Mouse (Mus musculus) hindbrain, embryonic 16.5 days (tissue): Measurements from ENCODE around the gene Me3. TPM values are rescaled to one million over a fixed set of nuclear protein-coding genes. Genes with fewer than 3 reads are reported as not detected.

Experiments used
- ATAC-seq: fragments of 200-750 bp; cut with Nextera tagmentation; 2 replicates; pipeline ENCODE4 v1.8.0; 2017; ENCODE audit warnings: moderate TSS enrichment, moderate library complexity
- H3K27ac ChIP-seq: fragments of 300-500 bp; sonication (generic); 2 replicates; pipeline ENCODE4 v1.5.1; 2014; ENCODE audit warnings: low read depth, mild to moderate bottlenecking, control low read depth, low read length, moderate library complexity
- H3K27me3 ChIP-seq: fragments of 300-500 bp; sonication (generic); replicated peaks from 2 replicates; pipeline ENCODE4 v1.6.1; 2014; ENCODE audit warnings: low read length; ENCODE audit not compliant: control insufficient read depth, insufficient read depth
- H3K36me3 ChIP-seq: fragments of 300-500 bp; sonication (generic); 2 replicates; pipeline ENCODE4 v1.6.1; 2014; ENCODE audit warnings: mild to moderate bottlenecking, low read length, moderate library complexity, mixed read lengths; ENCODE audit not compliant: control insufficient read depth, insufficient read depth
- H3K4me1 ChIP-seq: fragments of 300-500 bp; sonication (generic); 2 replicates; pipeline ENCODE4 v1.6.1; 2014; ENCODE audit warnings: low read depth, low read length; ENCODE audit not compliant: control insufficient read depth, insufficient read depth
- H3K4me2 ChIP-seq: fragments of 300-500 bp; sonication (generic); 2 replicates; pipeline ENCODE4 v1.6.1; 2014; ENCODE audit warnings: mild to moderate bottlenecking, low read length, control low read depth, moderate library complexity
- H3K4me3 ChIP-seq: fragments of 300-500 bp; sonication (generic); 2 replicates; pipeline ENCODE4 v1.5.1; 2014; ENCODE audit warnings: mild to moderate bottlenecking, low read length, control low read depth, moderate library complexity
- H3K9ac ChIP-seq: fragments of 300-500 bp; sonication (generic); 2 replicates; pipeline ENCODE4 v1.6.1; 2014; ENCODE audit warnings: low read depth, mild to moderate bottlenecking, control low read depth, low read length, moderate library complexity
- H3K9me3 ChIP-seq: fragments of 300-500 bp; sonication (generic); 2 replicates; pipeline ENCODE4 v1.6.1; 2014; ENCODE audit warnings: mild to moderate bottlenecking, low read length, moderate library complexity; ENCODE audit not compliant: control insufficient read depth
- WGBS: fragments of 180-500 bp; shearing (Covaris S2); extraction: QIAGEN DNeasy Blood & Tissue Kit; methylation state at CpG from one replicate; pipeline ENCODE4 v1.1.7; 2014; 5-methylcytosine and 5-hydroxymethylcytosine counted together
- polyA plus RNA-seq: library from polyadenylated mRNA; unstranded; fragments of >200 nt; fragmentation: Nextera tagmentation; extraction: Ambion mirVana; gene quantifications from 2 replicates; pipeline ENCODE4 v1.2.1, GENCODE M21; 2015

The Me3 gene
- polyA plus RNA-seq, 1 experiment from 2014 or later, result 23.1 TPM

DNA sequence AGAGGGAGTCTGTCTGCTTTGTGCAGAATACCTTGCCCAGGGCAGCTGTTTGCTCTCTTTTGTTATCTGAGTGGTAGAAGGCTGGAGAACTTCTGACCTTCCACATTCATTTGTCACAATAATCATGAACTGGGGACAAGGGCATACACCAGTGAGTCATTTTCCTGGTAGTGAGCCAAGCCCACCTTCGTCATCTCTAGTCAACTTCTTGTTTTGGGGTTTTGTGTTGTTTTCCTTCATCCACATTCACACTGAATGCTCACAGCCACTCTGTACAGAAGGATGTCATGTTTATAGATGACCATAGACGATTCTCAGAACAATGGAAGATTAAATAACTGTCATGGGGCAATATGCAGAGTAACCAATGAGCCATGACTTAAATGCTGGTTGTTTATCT is 78.6 kb downstream of the Me3 start:
- 49% methylated on average over 2 of the region's 2 CpGs for WGBS
- H3K27ac ChIP-seq, result no peak overlapping the region
- no peak overlapping the region for H3K9ac ChIP-seq
- H3K27me3 ChIP-seq, result no peaks in the 10 kb centered on the region
- no peaks in the 10 kb centered on the region for H3K36me3 ChIP-seq
- H3K4me3 ChIP-seq, result no peak overlapping the region
- no peaks in the 10 kb centered on the region for H3K4me1 ChIP-seq
- H3K4me2 ChIP-seq, result no peak overlapping the region
- no peaks in the 10 kb centered on the region for H3K9me3 ChIP-seq
- ATAC-seq, result no peak

DNA sequence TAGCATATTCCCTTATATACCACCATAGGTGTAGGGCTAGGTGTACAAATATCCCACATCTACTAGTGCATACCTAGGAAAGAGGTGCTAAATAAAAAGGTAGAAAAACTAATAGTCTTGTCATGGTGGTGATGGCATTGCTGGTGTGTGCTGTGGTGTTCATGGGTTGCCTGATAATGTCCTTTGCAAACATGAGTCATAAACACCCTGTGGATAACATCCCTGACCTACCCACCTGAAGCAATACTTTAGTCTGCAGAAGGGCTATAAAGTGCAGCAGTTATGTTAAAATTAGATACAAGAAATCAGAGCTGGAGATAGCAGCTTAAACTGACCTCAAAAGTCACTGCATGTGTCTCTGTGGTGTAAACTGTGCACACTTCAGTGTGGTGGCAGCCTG is 80.9 kb downstream of the Me3 start:
- Histone ChIP-seq H3K27ac (no peak overlapping the region), H3K4me1 (no peaks in the 10 kb centered on the region), H3K27me3 (no peaks in the 10 kb centered on the region), H3K4me2 (no peak overlapping the region), H3K9me3 (no peaks in the 10 kb centered on the region), H3K4me3 (no peak overlapping the region), H3K36me3 (no peaks in the 10 kb centered on the region), H3K9ac (no peak overlapping the region)
- ATAC-seq, result no peak

DNA sequence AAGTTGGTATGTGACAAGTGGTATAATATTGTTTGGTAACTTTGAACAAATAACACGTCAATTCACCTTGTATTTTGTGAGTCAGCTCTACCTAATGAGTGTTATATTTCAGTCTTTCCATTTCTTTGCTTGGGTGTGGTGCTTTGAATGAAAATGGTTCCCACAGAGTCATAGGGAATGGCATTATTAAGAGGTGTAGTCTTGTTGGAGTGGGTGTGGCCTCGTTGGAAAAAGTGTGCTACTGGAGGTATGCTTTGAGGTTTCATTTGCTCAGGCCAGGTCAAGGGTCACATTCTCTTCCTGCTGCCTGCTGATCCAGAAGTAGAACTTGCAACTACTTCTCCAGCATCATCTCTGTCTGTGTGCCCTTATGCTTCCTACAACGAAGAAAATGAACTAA is 84.0 kb downstream of the Me3 start:
- Histone ChIP-seq H3K27ac (no peak overlapping the region), H3K9ac (no peak overlapping the region), H3K27me3 (no peaks in the 10 kb centered on the region), H3K36me3 (no peaks in the 10 kb centered on the region), H3K4me3 (no peak overlapping the region), H3K4me2 (no peak overlapping the region), H3K4me1 (no peaks in the 10 kb centered on the region), H3K9me3 (no peaks in the 10 kb centered on the region)
- ATAC-seq, result no peak
- 84% methylated on average over 3 of the region's 3 CpGs for WGBS

DNA sequence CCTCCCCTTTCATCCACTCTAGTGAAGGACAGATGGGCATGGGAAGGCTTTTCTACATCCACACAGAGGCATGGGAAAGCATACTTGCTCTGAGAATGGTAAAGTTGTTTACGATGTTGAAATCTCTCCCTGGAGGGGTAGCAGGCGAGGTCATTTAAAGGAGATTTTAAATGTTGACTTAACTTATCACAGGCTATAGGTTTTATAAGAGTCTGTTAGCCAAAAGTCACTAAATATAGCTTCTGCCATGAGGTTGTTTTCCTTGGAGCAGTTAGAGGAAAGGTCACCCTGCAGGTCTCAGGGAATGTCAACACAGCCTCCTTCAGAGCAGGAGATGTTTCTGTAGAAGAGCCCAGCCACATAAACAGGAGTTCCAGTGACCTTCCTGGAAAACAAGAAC is 85.3 kb downstream of the Me3 start:
- 82% methylated on average over 2 of the region's 2 CpGs for WGBS
- no peak overlapping the region for H3K4me2 ChIP-seq
- no peaks in the 10 kb centered on the region for H3K4me1 ChIP-seq
- H3K27ac ChIP-seq, result no peak overlapping the region
- H3K36me3 ChIP-seq, result no peaks in the 10 kb centered on the region
- no peaks in the 10 kb centered on the region for H3K9me3 ChIP-seq
- no peak overlapping the region for H3K4me3 ChIP-seq
- H3K9ac ChIP-seq, result no peak overlapping the region
- H3K27me3 ChIP-seq, result no peaks in the 10 kb centered on the region
- ATAC-seq, result no peak

DNA sequence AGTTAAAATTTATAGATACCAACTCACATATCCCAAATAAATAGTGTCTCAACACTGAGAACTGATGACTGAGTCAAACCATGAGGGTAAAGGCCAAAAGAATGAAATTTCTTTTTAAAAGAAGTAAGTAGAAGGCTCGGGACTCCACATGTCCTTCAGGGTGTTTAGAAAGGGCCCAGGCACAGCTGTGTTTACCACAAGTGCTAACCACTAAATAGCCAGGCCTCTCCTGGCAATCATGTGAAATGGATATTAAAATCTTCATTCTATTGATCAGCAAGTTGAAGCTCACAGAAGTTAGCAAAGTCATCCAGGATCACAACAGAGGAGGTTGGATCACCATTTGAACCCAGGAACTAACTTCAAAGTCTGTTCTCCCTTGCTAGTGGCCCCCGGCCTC is 86.1 kb downstream of the Me3 start:
- Histone ChIP-seq H3K9ac (no peak overlapping the region), H3K9me3 (no peaks in the 10 kb centered on the region), H3K4me1 (no peaks in the 10 kb centered on the region), H3K27me3 (no peaks in the 10 kb centered on the region), H3K4me2 (no peak overlapping the region), H3K27ac (no peak overlapping the region), H3K36me3 (no peaks in the 10 kb centered on the region), H3K4me3 (no peak overlapping the region)
- ATAC-seq, result no peak
- WGBS, result 79% methylated on average over 2 of the region's 2 CpGs

DNA sequence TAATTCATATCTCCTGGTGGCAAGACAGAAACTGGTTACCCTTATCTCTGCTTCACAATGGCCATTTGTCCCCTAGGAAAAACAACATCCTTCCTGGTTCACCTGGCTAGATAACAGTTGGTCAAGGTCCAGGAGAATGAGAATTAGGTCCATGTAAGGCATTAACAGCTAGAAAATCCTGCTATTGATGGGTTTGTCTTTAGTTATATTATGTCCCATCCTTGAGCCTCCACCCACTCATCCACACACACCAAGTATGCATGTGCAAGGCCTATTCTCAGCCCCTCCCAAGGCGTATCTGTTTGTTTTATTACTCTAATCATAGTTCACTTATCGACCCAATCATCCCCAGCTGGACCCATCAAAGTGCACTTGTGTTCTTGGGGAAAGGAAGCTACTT is 88.1 kb downstream of the Me3 start:
- 88% methylated on average over 2 of the region's 2 CpGs for WGBS
- H3K4me1 ChIP-seq, result no peaks in the 10 kb centered on the region
- ATAC-seq, result no peak
- H3K9me3 ChIP-seq, result no peaks in the 10 kb centered on the region
- no peak overlapping the region for H3K9ac ChIP-seq
- H3K4me3 ChIP-seq, result no peak overlapping the region
- no peak overlapping the region for H3K27ac ChIP-seq
- no peaks in the 10 kb centered on the region for H3K36me3 ChIP-seq
- H3K4me2 ChIP-seq, result no peak overlapping the region
- H3K27me3 ChIP-seq, result no peaks in the 10 kb centered on the region

DNA sequence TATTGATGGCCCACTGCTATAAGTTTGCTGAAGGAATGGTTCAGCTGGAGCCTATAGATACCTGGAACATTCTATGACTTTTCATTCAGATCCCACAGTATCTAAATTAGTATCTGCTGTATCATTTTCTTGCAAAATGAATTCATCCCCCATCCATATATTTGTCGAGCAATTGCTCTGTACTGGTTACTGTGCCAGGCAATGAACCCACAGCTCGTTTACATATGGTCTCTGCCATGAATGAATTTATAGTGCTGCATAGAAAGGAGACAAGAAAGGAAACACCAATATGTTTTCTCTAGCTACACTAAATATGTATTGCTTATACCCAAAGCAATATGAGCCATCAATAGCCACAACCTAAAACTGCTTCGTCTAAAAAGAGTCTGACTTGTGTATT is 94.5 kb downstream of the Me3 start:
- no peak for ATAC-seq
- 87% methylated on average over 3 of the region's 3 CpGs for WGBS
- H3K27me3 ChIP-seq, result no peaks in the 10 kb centered on the region
- H3K27ac ChIP-seq, result no peak overlapping the region
- H3K4me3 ChIP-seq, result no peak overlapping the region
- H3K4me1 ChIP-seq, result no peaks in the 10 kb centered on the region
- H3K9me3 ChIP-seq, result no peaks in the 10 kb centered on the region
- H3K4me2 ChIP-seq, result no peak overlapping the region
- H3K9ac ChIP-seq, result no peak overlapping the region
- H3K36me3 ChIP-seq, result no peaks in the 10 kb centered on the region

DNA sequence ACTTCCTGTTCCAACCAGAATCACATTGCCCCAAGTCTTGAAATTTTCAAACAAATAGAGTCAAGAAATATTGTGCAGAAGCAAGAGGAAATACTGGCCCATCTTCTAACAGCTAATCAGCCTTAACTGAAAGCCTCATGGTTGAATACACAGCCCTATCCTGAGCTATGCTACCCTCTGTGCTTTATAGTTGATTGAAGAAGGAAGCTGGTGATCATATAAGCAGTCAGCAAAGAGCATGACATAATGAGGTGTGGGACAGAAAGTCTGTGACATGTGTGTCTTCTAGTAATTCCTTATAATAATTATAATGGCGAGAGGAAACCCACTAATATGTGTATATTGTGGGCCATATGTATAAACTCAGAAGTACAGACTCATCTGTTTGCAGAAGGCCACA is 95.4 kb downstream of the Me3 start:
- Histone ChIP-seq H3K4me3 (no peak overlapping the region), H3K9ac (no peak overlapping the region), H3K4me2 (no peak overlapping the region), H3K27ac (no peak overlapping the region), H3K4me1 (no peaks in the 10 kb centered on the region), H3K36me3 (no peaks in the 10 kb centered on the region), H3K9me3 (no peaks in the 10 kb centered on the region), H3K27me3 (no peaks in the 10 kb centered on the region)
- WGBS, result 92% methylated on average over 1 of the region's 1 CpGs
- no peak for ATAC-seq

DNA sequence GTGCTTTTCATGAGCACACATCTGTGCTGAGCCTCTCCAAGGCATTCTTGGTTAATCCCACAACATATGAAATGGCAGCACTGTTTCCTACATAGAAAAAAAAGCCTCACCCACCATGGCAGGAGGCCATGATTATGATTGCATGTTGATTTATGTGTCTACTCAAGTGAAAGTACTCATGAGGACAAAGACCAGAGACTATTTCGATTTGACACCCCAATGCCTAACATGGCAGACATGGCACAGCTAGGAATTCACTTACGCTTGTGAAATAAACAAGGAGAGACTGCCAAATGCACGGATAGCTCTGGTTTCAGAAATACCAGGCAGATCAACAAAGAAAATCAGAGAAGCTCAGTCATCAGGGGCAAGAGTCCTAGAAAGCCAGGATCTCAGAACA is 96.2 kb downstream of the Me3 start:
- Histone ChIP-seq H3K4me3 (no peak overlapping the region), H3K27ac (no peak overlapping the region), H3K4me1 (no peaks in the 10 kb centered on the region), H3K27me3 (no peaks in the 10 kb centered on the region), H3K9me3 (no peaks in the 10 kb centered on the region), H3K4me2 (no peak overlapping the region), H3K9ac (no peak overlapping the region), H3K36me3 (no peaks in the 10 kb centered on the region)
- 73% methylated on average over 3 of the region's 3 CpGs for WGBS
- no peak for ATAC-seq

DNA sequence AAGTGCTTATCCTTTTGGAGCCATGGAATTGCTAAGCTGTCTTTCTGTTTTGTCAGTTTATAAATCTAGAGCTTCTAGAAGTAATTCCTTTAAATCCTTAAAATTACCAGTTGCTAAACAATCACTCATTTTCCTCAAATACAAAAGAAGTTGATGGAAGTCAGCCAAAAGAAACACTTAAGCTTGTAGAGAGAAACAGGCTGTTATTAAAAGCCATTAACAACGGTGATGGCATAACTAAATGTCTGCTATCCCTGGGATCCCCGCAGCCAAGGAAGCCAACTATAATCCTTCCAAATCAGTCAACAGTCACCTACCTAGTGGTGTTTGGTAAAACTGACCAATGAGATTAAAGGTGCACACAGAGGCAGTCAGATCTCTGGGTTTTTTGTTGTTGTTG is 98.3 kb downstream of the Me3 start:
- H3K4me2 ChIP-seq, result no peak overlapping the region
- no peak overlapping the region for H3K9ac ChIP-seq
- H3K9me3 ChIP-seq, result no peaks in the 10 kb centered on the region
- no peaks in the 10 kb centered on the region for H3K27me3 ChIP-seq
- 62% methylated on average over 2 of the region's 2 CpGs for WGBS
- ATAC-seq, result no peak
- no peak overlapping the region for H3K27ac ChIP-seq
- H3K36me3 ChIP-seq, result no peaks in the 10 kb centered on the region
- no peak overlapping the region for H3K4me3 ChIP-seq
- no peaks in the 10 kb centered on the region for H3K4me1 ChIP-seq
